Mouse (Mus musculus): Measurements from ENCODE around the gene Dnah10.

GRCm38 (mm10) chr5:124840669-124841068 lies 115.8 kb downstream of the Dnah10 start:
- no peak for TF ChIP-seq CTCF (IDR thresholded peaks at IDR 0.05; ENCODE audit: borderline replicate concordance, control insufficient read depth, extremely low read depth, insufficient read depth, low read length, poor library complexity)
- TF ChIP-seq POLR2A (IDR thresholded peaks at IDR 0.05; ENCODE audit: control insufficient read depth, extremely low read depth, insufficient read depth, low read length, poor library complexity): no peak

All from thymus, adult 2 months (tissue).